Mouse (Mus musculus) CH12.LX (cell line): ENCODE data around the gene Srrm1.

Experiments used
- CTCF ChIP-seq, 2 experiments: IDR thresholded peaks in 1 of 2; conservative IDR thresholded peaks in 1 of 2; 2 replicates each; pipeline ENCODE4 v1.5.1; 2011 to 2012; ENCODE audit warnings: low read depth in 2 of 2, low read length in 2 of 2, improper control_type of control experiment in 1 of 2, inconsistent platforms in 1 of 2, mild to moderate bottlenecking in 1 of 2, moderate library complexity in 1 of 2
- JUN ChIP-seq: IDR thresholded peaks from 2 replicates; pipeline ENCODE4 v1.6.1; 2011; ENCODE audit warnings: low read depth, mild to moderate bottlenecking, low read length, improper control_type of control experiment, moderate library complexity; ENCODE audit not compliant: insufficient read depth
- MAX ChIP-seq: IDR thresholded peaks from 2 replicates; pipeline ENCODE4 v1.6.1; 2011; ENCODE audit warnings: low read length, improper control_type of control experiment

DNA sequence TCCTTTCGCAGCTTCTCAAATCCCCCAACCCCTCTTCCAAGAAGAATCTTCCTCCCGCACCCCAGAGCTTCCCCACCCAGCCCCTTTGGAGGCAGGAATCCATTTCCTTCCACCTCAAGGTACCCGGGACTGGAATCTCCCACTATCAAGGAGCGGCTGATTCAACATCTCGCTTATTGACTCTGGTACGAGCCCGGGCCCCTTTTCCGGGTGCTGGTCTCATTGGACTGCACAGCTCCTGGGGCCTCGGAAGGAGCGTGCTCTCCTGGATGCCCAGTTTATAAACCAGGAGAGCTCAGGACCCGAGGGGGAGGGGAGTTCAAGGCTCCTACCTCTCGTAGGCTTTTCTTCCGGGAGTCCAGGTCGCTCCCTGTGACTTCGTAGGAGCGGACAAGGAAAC, 44.4 kb upstream of the Srrm1 start:
- TF ChIP-seq CTCF (conservative IDR thresholded peaks at IDR 0.05 in 1 of 2, IDR thresholded peaks at IDR 0.05 in 1 of 2; ENCODE audit: low read depth in 2 of 2, low read length in 2 of 2) (no peak), JUN (no peak), MAX (no peak)
